Mouse (Mus musculus) cerebellum, adult 11 months (tissue): ENCODE measurements around the gene 1600014C23Rik.

Experiments used
- DNase-seq: peaks from one replicate; pipeline ENCODE4 v3.0.0; 2022

Gene 1600014C23Rik

GRCm38 (mm10) chr17:45733735-45734301, at the start of gene 1600014C23Rik:
1600014C23Rik (minus strand) TSS chr17:45733844.
- DNase-seq, result peak; percentile 71

- no peak for DNase-seq
Measured at GRCm38 (mm10) chr17:45778446-45778845, 44.8 kb upstream of the 1600014C23Rik start.

GRCm38 (mm10) chr17:45777431-45777830, 43.8 kb upstream of the 1600014C23Rik start:
- no peak for DNase-seq

- no peak for DNase-seq
Measured at GRCm38 (mm10) chr17:45776185-45776584, 42.5 kb upstream of the 1600014C23Rik start.

- DNase-seq, result no peak
Measured at GRCm38 (mm10) chr17:45775468-45775867, 41.8 kb upstream of the 1600014C23Rik start.

GRCm38 (mm10) chr17:45772566-45772965, 38.9 kb upstream of the 1600014C23Rik start:
- DNase-seq, result no peak

- no peak for DNase-seq
Measured at GRCm38 (mm10) chr17:45772096-45772495, 38.5 kb upstream of the 1600014C23Rik start.

GRCm38 (mm10) chr17:45770441-45770840, 36.8 kb upstream of the 1600014C23Rik start:
- no peak for DNase-seq

- DNase-seq, result no peak
Measured at GRCm38 (mm10) chr17:45769821-45770220, 36.2 kb upstream of the 1600014C23Rik start.

- no peak for DNase-seq
Measured at GRCm38 (mm10) chr17:45767536-45768146, 34.0 kb upstream of the 1600014C23Rik start.

- no peak for DNase-seq
Measured at GRCm38 (mm10) chr17:45766735-45767535, 33.3 kb upstream of the 1600014C23Rik start.

GRCm38 (mm10) chr17:45765914-45766313, 32.3 kb upstream of the 1600014C23Rik start:
- DNase-seq, result no peak

GRCm38 (mm10) chr17:45763188-45763587, 29.5 kb upstream of the 1600014C23Rik start:
- no peak for DNase-seq

- no peak for DNase-seq
Measured at GRCm38 (mm10) chr17:45761902-45762301, 28.3 kb upstream of the 1600014C23Rik start.

- DNase-seq, result no peak
Measured at GRCm38 (mm10) chr17:45760965-45761645, 27.5 kb upstream of the 1600014C23Rik start.

- DNase-seq, result no peak
Measured at GRCm38 (mm10) chr17:45759751-45760150, 26.1 kb upstream of the 1600014C23Rik start.

- DNase-seq, result no peak
Measured at GRCm38 (mm10) chr17:45758808-45759207, 25.2 kb upstream of the 1600014C23Rik start.

- no peak for DNase-seq
Measured at GRCm38 (mm10) chr17:45757932-45758331, 24.3 kb upstream of the 1600014C23Rik start.

GRCm38 (mm10) chr17:45756831-45757230, 23.2 kb upstream of the 1600014C23Rik start:
- DNase-seq, result no peak

- no peak for DNase-seq
Measured at GRCm38 (mm10) chr17:45756391-45756790, 22.7 kb upstream of the 1600014C23Rik start.

GRCm38 (mm10) chr17:45754186-45754862, 20.7 kb upstream of the 1600014C23Rik start:
- DNase-seq, result no peak

GRCm38 (mm10) chr17:45752678-45753077, 19.0 kb upstream of the 1600014C23Rik start:
- DNase-seq, result no peak

- DNase-seq, result no peak
Measured at GRCm38 (mm10) chr17:45752053-45752452, 18.4 kb upstream of the 1600014C23Rik start.
